Mouse (Mus musculus): ENCODE data around the gene Tspan32. TPM values are rescaled to one million over a fixed set of nuclear protein-coding genes. Genes with fewer than 3 reads are reported as not detected.

Tspan32 gene
- polyA plus RNA-seq, 1 experiment from 2014 or later, result 19.5 TPM

- H3K4me2 ChIP-seq, result peak overlapping the region; percentile 96
- peak overlapping the region; percentile 95 for H3K4me3 ChIP-seq (ENCODE audit: low read depth, low read length)
- ATAC-seq (replicated peaks; ENCODE audit: insufficient number of reproducible peaks, low FRiP score, low TSS enrichment), result peak; percentile 44
- peak overlapping the region; percentile 97 for H3K9ac ChIP-seq (ENCODE audit: low read depth, low read length)
- H3K27ac ChIP-seq (ENCODE audit: low read depth, low read length), result peak overlapping the region; percentile 95
- 0 out of 2 replicates have a peak, but pooled peaks cover 2% of the 10 kb centered on the region for H3K36me3 ChIP-seq (ENCODE audit: control insufficient read depth, insufficient read depth, low read length)
- H3K4me1 ChIP-seq (ENCODE audit: control insufficient read depth, insufficient read depth, low read length), result peaks cover 55% of the 10 kb centered on the region
- H3K9me3 ChIP-seq (replicated peaks; ENCODE audit: control insufficient read depth, low read length), result no peaks in the 10 kb centered on the region
- no peaks in the 10 kb centered on the region for H3K27me3 ChIP-seq (ENCODE audit: control insufficient read depth, insufficient read depth, low read length)
- under 1% methylated on average over 46 of the region's 46 CpGs for WGBS (ENCODE audit: insufficient replicate concordance)
These were observed 48.4 kb downstream of the Tspan32 start for GRCm38 (mm10) chr7:143053008-143053899.

GRCm38 (mm10) chr7:143053961-143054611, 49.2 kb downstream of the Tspan32 start:
- WGBS (ENCODE audit: insufficient replicate concordance), result 47% methylated on average over 11 of the region's 11 CpGs
- Histone ChIP-seq H3K4me2 (peak overlapping the region; percentile 96), H3K27me3 (ENCODE audit: control insufficient read depth, insufficient read depth, low read length) (no peaks in the 10 kb centered on the region), H3K4me3 (ENCODE audit: low read depth, low read length) (peak overlapping the region; percentile 95), H3K9ac (ENCODE audit: low read depth, low read length) (peak overlapping the region; percentile 97), H3K27ac (ENCODE audit: low read depth, low read length) (peak overlapping the region; percentile 95), H3K4me1 (ENCODE audit: control insufficient read depth, insufficient read depth, low read length) (peaks cover 63% of the 10 kb centered on the region), H3K9me3 (replicated peaks; ENCODE audit: control insufficient read depth, low read length) (no peaks in the 10 kb centered on the region), H3K36me3 (ENCODE audit: control insufficient read depth, insufficient read depth, low read length) (0 out of 2 replicates have a peak, but pooled peaks cover 2% of the 10 kb centered on the region)
- no peak for ATAC-seq (replicated peaks; ENCODE audit: insufficient number of reproducible peaks, low FRiP score, low TSS enrichment)

GRCm38 (mm10) chr7:143054612-143054965, 49.7 kb downstream of the Tspan32 start:
- no peak for ATAC-seq (replicated peaks; ENCODE audit: insufficient number of reproducible peaks, low FRiP score, low TSS enrichment)

GRCm38 (mm10) chr7:143055001-143055400, 50.2 kb downstream of the Tspan32 start:
- H3K27me3 ChIP-seq (ENCODE audit: control insufficient read depth, insufficient read depth, low read length), result no peaks in the 10 kb centered on the region
- peak overlapping the region; percentile 96 for H3K4me2 ChIP-seq
- peaks cover 67% of the 10 kb centered on the region for H3K4me1 ChIP-seq (ENCODE audit: control insufficient read depth, insufficient read depth, low read length)
- no peak for ATAC-seq (replicated peaks; ENCODE audit: insufficient number of reproducible peaks, low FRiP score, low TSS enrichment)
- H3K9ac ChIP-seq (ENCODE audit: low read depth, low read length), result peak overlapping the region; percentile 97
- 0 out of 2 replicates have a peak, but pooled peaks cover 2% of the 10 kb centered on the region for H3K36me3 ChIP-seq (ENCODE audit: control insufficient read depth, insufficient read depth, low read length)
- 65% methylated on average over 3 of the region's 3 CpGs for WGBS (ENCODE audit: insufficient replicate concordance)
- H3K4me3 ChIP-seq (ENCODE audit: low read depth, low read length), result peak overlapping the region; percentile 95
- 0 out of 2 replicates have a peak overlapping the region, but pooled peaks have one; percentile 16 for H3K27ac ChIP-seq (ENCODE audit: low read depth, low read length)
- H3K9me3 ChIP-seq (replicated peaks; ENCODE audit: control insufficient read depth, low read length), result no peaks in the 10 kb centered on the region

More at GRCm38 (mm10) chr7:143054612-143054965, 49.7 kb downstream of the Tspan32 start:
- Histone ChIP-seq H3K4me2 (peak overlapping the region; percentile 96), H3K4me1 (ENCODE audit: control insufficient read depth, insufficient read depth, low read length) (peaks cover 68% of the 10 kb centered on the region), H3K36me3 (ENCODE audit: control insufficient read depth, insufficient read depth, low read length) (0 out of 2 replicates have a peak, but pooled peaks cover 2% of the 10 kb centered on the region), H3K27ac (ENCODE audit: low read depth, low read length) (0 out of 2 replicates have a peak overlapping the region, but pooled peaks have one; percentile 16), H3K9me3 (replicated peaks; ENCODE audit: control insufficient read depth, low read length) (no peaks in the 10 kb centered on the region), H3K27me3 (ENCODE audit: control insufficient read depth, insufficient read depth, low read length) (no peaks in the 10 kb centered on the region), H3K4me3 (ENCODE audit: low read depth, low read length) (peak overlapping the region; percentile 95), H3K9ac (ENCODE audit: low read depth, low read length) (peak overlapping the region; percentile 97)
- WGBS (ENCODE audit: insufficient replicate concordance), result 41% methylated on average over 3 of the region's 3 CpGs

- 64% methylated on average over 11 of the region's 11 CpGs for WGBS (ENCODE audit: insufficient replicate concordance)
- Histone ChIP-seq H3K27ac (ENCODE audit: low read depth, low read length) (peak overlapping the region; percentile 95; the same call in 1 of the 2 replicates), H3K9me3 (replicated peaks; ENCODE audit: control insufficient read depth, low read length) (no peaks in the 10 kb centered on the region), H3K36me3 (ENCODE audit: control insufficient read depth, insufficient read depth, low read length) (0 out of 2 replicates have a peak, but pooled peaks cover 5% of the 10 kb centered on the region), H3K9ac (ENCODE audit: low read depth, low read length) (peak overlapping the region; percentile 44; the same call in 1 of the 2 replicates), H3K27me3 (ENCODE audit: control insufficient read depth, insufficient read depth, low read length) (no peaks in the 10 kb centered on the region), H3K4me2 (peak overlapping the region; percentile 96), H3K4me3 (ENCODE audit: low read depth, low read length) (peak overlapping the region; percentile 8; the same call in 1 of the 2 replicates), H3K4me1 (ENCODE audit: control insufficient read depth, insufficient read depth, low read length) (peaks cover 68% of the 10 kb centered on the region)
- no peak for ATAC-seq (replicated peaks; ENCODE audit: insufficient number of reproducible peaks, low FRiP score, low TSS enrichment)
These were observed 50.8 kb downstream of the Tspan32 start for GRCm38 (mm10) chr7:143055499-143056186.

GRCm38 (mm10) chr7:143057023-143057422, 52.2 kb downstream of the Tspan32 start:
- H3K36me3 ChIP-seq (ENCODE audit: control insufficient read depth, insufficient read depth, low read length), result 0 out of 2 replicates have a peak, but pooled peaks cover 5% of the 10 kb centered on the region
- WGBS (ENCODE audit: insufficient replicate concordance), result 65% methylated on average over 5 of the region's 5 CpGs
- H3K9ac ChIP-seq (ENCODE audit: low read depth, low read length), result no peak overlapping the region
- peak overlapping the region; percentile 95 for H3K27ac ChIP-seq (ENCODE audit: low read depth, low read length)
- no peaks in the 10 kb centered on the region for H3K27me3 ChIP-seq (ENCODE audit: control insufficient read depth, insufficient read depth, low read length)
- no peaks in the 10 kb centered on the region for H3K9me3 ChIP-seq (replicated peaks; ENCODE audit: control insufficient read depth, low read length)
- peak overlapping the region; percentile 96 for H3K4me2 ChIP-seq
- peaks cover 66% of the 10 kb centered on the region for H3K4me1 ChIP-seq (ENCODE audit: control insufficient read depth, insufficient read depth, low read length)
- H3K4me3 ChIP-seq (ENCODE audit: low read depth, low read length), result no peak overlapping the region
- ATAC-seq (replicated peaks; ENCODE audit: insufficient number of reproducible peaks, low FRiP score, low TSS enrichment), result no peak

- 12% methylated on average over 9 of the region's 9 CpGs for WGBS (ENCODE audit: insufficient replicate concordance)
- H3K36me3 ChIP-seq (ENCODE audit: control insufficient read depth, insufficient read depth, low read length), result peaks cover 8% of the 10 kb centered on the region
- H3K4me3 ChIP-seq (ENCODE audit: low read depth, low read length), result peak overlapping the region; percentile 11; the same call in 1 of the 2 replicates
- no peaks in the 10 kb centered on the region for H3K27me3 ChIP-seq (ENCODE audit: control insufficient read depth, insufficient read depth, low read length)
- peak overlapping the region; percentile 96 for H3K4me2 ChIP-seq
- peaks cover 65% of the 10 kb centered on the region for H3K4me1 ChIP-seq (ENCODE audit: control insufficient read depth, insufficient read depth, low read length)
- 0 out of 2 replicates have a peak, but pooled peaks have one; percentile 5 for ATAC-seq (replicated peaks; ENCODE audit: insufficient number of reproducible peaks, low FRiP score, low TSS enrichment)
- H3K27ac ChIP-seq (ENCODE audit: low read depth, low read length), result peak overlapping the region; percentile 95
- no peaks in the 10 kb centered on the region for H3K9me3 ChIP-seq (replicated peaks; ENCODE audit: control insufficient read depth, low read length)
- peak overlapping the region; percentile 59 for H3K9ac ChIP-seq (ENCODE audit: low read depth, low read length)
These were observed 52.9 kb downstream of the Tspan32 start for GRCm38 (mm10) chr7:143057667-143058220.

Measured in heart, embryonic 11.5 days (tissue).